Comparison of ENCODE assay signal across 33 mouse cellular contexts in genomic region chr8:125075389-125075788, GRCm38 (mm10). TPM values are rescaled to one million over a fixed set of nuclear protein-coding genes. Genes with fewer than 3 reads are reported as not detected.
"Had no signal": no experiment of that assay in that cellular context is flagged by ENCODE, and none has a peak within 500 bp of the region (broad histone marks: within the 10 kb centered on the region; RNA-seq: fewer than 3 reads in every experiment).

No protein-coding gene starts in this region.

- DNase-seq: left cerebral cortex, postnatal 4 days; liver; liver, embryonic 13.5 days; liver, postnatal 0 days; lung, adult 18-20 months; lung, adult 2 months; lung, embryonic 14.5 days; lung, postnatal 10 days; lung, postnatal 14 days; lung, postnatal 36 days; lung, postnatal 4 days; midbrain, embryonic 14.5 days had no signal

- H3K4me1 ChIP-seq: limb, embryonic 13.5 days; limb, embryonic 15.5 days; liver, embryonic 15.5 days had no signal

- H3K27me3 ChIP-seq: limb, embryonic 13.5 days; limb, embryonic 15.5 days; liver, embryonic 12.5 days; liver, embryonic 13.5 days; liver, embryonic 15.5 days; lung, embryonic 15.5 days; midbrain, embryonic 13.5 days; midbrain, embryonic 15.5 days; neural tube, embryonic 12.5 days had no signal

- H3K9me3 ChIP-seq: limb, embryonic 10.5 days; limb, embryonic 12.5 days; limb, embryonic 13.5 days; limb, embryonic 15.5 days; liver, embryonic 12.5 days; liver, embryonic 13.5 days; liver, embryonic 15.5 days; lung, embryonic 15.5 days; megakaryocyte, embryonic 14.5 days; midbrain, embryonic 10.5 days; midbrain, embryonic 12.5 days; midbrain, embryonic 13.5 days; midbrain, embryonic 15.5 days; neural tube, embryonic 12.5 days had no signal

- ATAC-seq: liver, embryonic 12.5 days; liver, postnatal 0 days; lung, postnatal 0 days; midbrain, embryonic 13.5 days; midbrain, embryonic 15.5 days; midbrain, embryonic 16.5 days had no signal

- H3K4me3 ChIP-seq: limb, embryonic 10.5 days; limb, embryonic 12.5 days; limb, embryonic 13.5 days; limb, embryonic 15.5 days; liver, embryonic 12.5 days; liver, embryonic 13.5 days; liver, embryonic 15.5 days; lung, embryonic 15.5 days; megakaryocyte, embryonic 14.5 days; midbrain, embryonic 10.5 days; midbrain, embryonic 12.5 days; midbrain, embryonic 13.5 days; midbrain, embryonic 15.5 days; myocyte; neural tube, embryonic 12.5 days had no signal

- H3K27ac ChIP-seq: limb, embryonic 12.5 days; limb, embryonic 13.5 days; limb, embryonic 15.5 days; liver, embryonic 12.5 days; liver, embryonic 13.5 days; liver, embryonic 14.5 days; liver, embryonic 15.5 days; lung, embryonic 15.5 days; macrophage; midbrain, embryonic 10.5 days; midbrain, embryonic 12.5 days; midbrain, embryonic 13.5 days; midbrain, embryonic 15.5 days; neural tube, embryonic 12.5 days had no signal

- H3K4me2 ChIP-seq: limb, embryonic 12.5 days; limb, embryonic 13.5 days; limb, embryonic 15.5 days; liver, embryonic 11.5 days; liver, embryonic 12.5 days; liver, embryonic 13.5 days; liver, embryonic 15.5 days; lung, embryonic 14.5 days; lung, embryonic 15.5 days; midbrain, embryonic 11.5 days; midbrain, embryonic 12.5 days; midbrain, embryonic 13.5 days; midbrain, embryonic 15.5 days; neural tube, embryonic 12.5 days had no signal

- H3K9ac ChIP-seq: limb, embryonic 12.5 days; limb, embryonic 13.5 days; limb, embryonic 15.5 days; liver, embryonic 12.5 days; liver, embryonic 13.5 days; liver, embryonic 14.5 days; liver, embryonic 15.5 days; liver, postnatal 0 days; lung, embryonic 14.5 days; lung, embryonic 15.5 days; midbrain, embryonic 12.5 days; midbrain, embryonic 13.5 days; midbrain, embryonic 15.5 days; neural tube, embryonic 12.5 days had no signal

- H3K36me3 ChIP-seq: limb, embryonic 10.5 days; limb, embryonic 12.5 days; limb, embryonic 13.5 days; limb, embryonic 15.5 days; liver, embryonic 12.5 days; liver, embryonic 13.5 days; liver, embryonic 15.5 days; lung, embryonic 15.5 days; midbrain, embryonic 10.5 days; midbrain, embryonic 12.5 days; midbrain, embryonic 13.5 days; midbrain, embryonic 15.5 days; neural tube, embryonic 12.5 days had no signal

RNA-seq across cellular contexts. Expression of gene Disc1, which starts 21.4 kb away (rescaled TPM):
- total RNA-seq: megakaryocyte-erythroid progenitor cell, adult 5-6 weeks had no signal
